In the genomic region with DNA sequence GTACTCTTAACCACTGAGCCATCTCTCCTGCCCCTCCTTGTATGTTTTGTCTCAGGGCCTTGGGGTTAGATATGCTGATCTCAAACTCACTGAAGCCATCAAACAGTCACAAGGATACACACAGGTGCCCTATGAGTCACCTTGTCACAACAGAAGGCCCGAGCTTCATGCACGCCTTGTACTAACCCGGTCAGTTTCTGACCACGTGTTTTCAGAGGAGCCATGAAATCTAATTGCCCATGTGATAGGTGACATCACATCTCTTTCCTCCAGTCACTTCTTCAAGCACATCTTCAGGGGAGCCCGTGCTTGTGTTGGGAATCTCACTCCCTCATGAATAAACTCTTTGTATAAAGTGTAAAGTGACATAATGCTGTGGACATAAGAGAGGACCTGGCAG, we compare ENCODE assay signal across 25 mouse cellular contexts.
"Had no signal": no experiment of that assay in that cellular context is flagged by ENCODE, and none has a peak within 500 bp of the region (broad histone marks: within the 10 kb centered on the region; RNA-seq: fewer than 3 reads in every experiment).

No protein-coding gene starts in this region.

- H3K27ac ChIP-seq: gastrocnemius, adult 2 months; heart, adult 2 months; heart, embryonic 10.5 days; hindbrain, embryonic 10.5 days; hindbrain, embryonic 12.5 days; hindbrain, embryonic 14.5 days; kidney, embryonic 15.5 days; kidney, postnatal 0 days; limb, embryonic 13.5 days; limb, embryonic 15.5 days; liver, embryonic 13.5 days; liver, embryonic 15.5 days had no signal

- ATAC-seq: hindbrain, embryonic 16.5 days; inflammation-experienced regulatory T-cells, adult 6 months had no signal

- H3K4me1 ChIP-seq: heart, embryonic 10.5 days; heart, embryonic 12.5 days; hindbrain, embryonic 10.5 days; hindbrain, embryonic 12.5 days; kidney, embryonic 15.5 days; limb, embryonic 13.5 days; limb, embryonic 15.5 days; liver, embryonic 13.5 days; liver, embryonic 15.5 days had no signal

- H3K4me2 ChIP-seq: heart, embryonic 12.5 days; hindbrain, embryonic 12.5 days; hindbrain, embryonic 14.5 days; kidney, embryonic 15.5 days; limb, embryonic 13.5 days; limb, embryonic 15.5 days; liver, embryonic 13.5 days; liver, embryonic 15.5 days had no signal

- DNase-seq: gastrocnemius, adult 2 months; gastrocnemius, postnatal 10 days; gastrocnemius, postnatal 25 days; heart, adult 2 months; heart, postnatal 10 days; heart, postnatal 4 days; kidney, adult 11 months; kidney, adult 2 months; kidney, adult 9 months; kidney, postnatal 14 days; kidney, postnatal 36 days; left cerebral cortex, postnatal 4 days; liver, embryonic 13.5 days had no signal

- H3K9ac ChIP-seq: heart, embryonic 12.5 days; hindbrain, embryonic 12.5 days; hindbrain, embryonic 14.5 days; kidney, embryonic 15.5 days; limb, embryonic 13.5 days; limb, embryonic 15.5 days; liver, embryonic 13.5 days; liver, embryonic 15.5 days had no signal

- H3K36me3 ChIP-seq: heart, embryonic 10.5 days; heart, embryonic 12.5 days; hindbrain, embryonic 10.5 days; hindbrain, embryonic 12.5 days; kidney, embryonic 15.5 days; limb, embryonic 13.5 days; limb, embryonic 15.5 days; liver, embryonic 13.5 days; liver, embryonic 15.5 days had no signal

- H3K4me3 ChIP-seq: gastrocnemius, adult 2 months; heart, adult 2 months; heart, embryonic 10.5 days; heart, embryonic 12.5 days; hindbrain, embryonic 10.5 days; hindbrain, embryonic 12.5 days; kidney, embryonic 15.5 days; limb, embryonic 13.5 days; limb, embryonic 15.5 days; liver, embryonic 13.5 days; liver, embryonic 15.5 days had no signal

- H3K27me3 ChIP-seq: heart, embryonic 12.5 days; hindbrain, embryonic 12.5 days; kidney, embryonic 15.5 days; limb, embryonic 13.5 days; limb, embryonic 15.5 days; liver, embryonic 13.5 days; liver, embryonic 15.5 days had no signal

- H3K9me3 ChIP-seq: heart, embryonic 10.5 days; heart, embryonic 12.5 days; hindbrain, embryonic 10.5 days; hindbrain, embryonic 12.5 days; kidney, embryonic 15.5 days; limb, embryonic 13.5 days; limb, embryonic 15.5 days; liver, embryonic 13.5 days; liver, embryonic 15.5 days had no signal
